Mouse (Mus musculus) heart, embryonic 16.5 days (tissue): Measurements from ENCODE around the gene Zswim4. TPM values are rescaled to one million over a fixed set of nuclear protein-coding genes. Genes with fewer than 3 reads are reported as not detected.

ENCODE experiments used
- microRNA counts: library from miRNA; unstranded; fragments of <30 nt; microRNA quantifications from one replicate; lab custom pipeline; 2016
- microRNA-seq: library from miRNA; unstranded; fragments of <30 nt; microRNA quantifications from one replicate; pipeline ENCODE4, GENCODE M21; 2017
- polyA plus RNA-seq: library from polyadenylated mRNA; unstranded; fragments of >200 nt; fragmentation: Nextera tagmentation; extraction: Ambion mirVana; gene quantifications from 2 replicates; pipeline ENCODE4 v1.2.1, GENCODE M21; 2015

Gene Zswim4
- polyA plus RNA-seq, 1 experiment from 2014 or later: 8.4 TPM

MicroRNAs within 50 kb of the gene (microRNA counts, 519-probe panel; counts per million panel counts)
- microRNA mmu-miR-181c (lab: Ali Mortazavi, UCI) (2,566 counts per million, percentile 62 among the panel's probes with 10 or more counts), microRNA mmu-miR-23a (lab: Ali Mortazavi, UCI) (3,845 counts per million, percentile 92 among the panel's probes with 10 or more counts), microRNA mmu-miR-27a (lab: Ali Mortazavi, UCI) (3,845 counts per million, percentile 92 among the panel's probes with 10 or more counts)

Small RNA genes within 50 kb of the gene (microRNA-seq; reads per million reads assigned to microRNA genes)
- gene Mir181c (3,432 reads per million, percentile 90 among the genes with 10 or more reads in this experiment), gene Mir181d (2,070 reads per million, percentile 84 among the genes with 10 or more reads in this experiment), gene Mir23a (28,011 reads per million, percentile 98 among the genes with 10 or more reads in this experiment), gene Mir24-2 (not detected), gene Mir27a (362 reads per million, percentile 70 among the genes with 10 or more reads in this experiment), gene Mir3074-2 (not detected)

Other genes starting within 250 kb of the Zswim4 start
- 5.4 and 6.0 TPM in 2 replicates for gene Samd1, start 239.4 kb downstream of the Zswim4 start, polyA plus RNA-seq
- gene 1700067K01Rik, start 235.6 kb downstream of the Zswim4 start, polyA plus RNA-seq: 0.89 and 1.1 TPM in 2 replicates
- gene 2210011C24Rik, start 224.9 kb downstream of the Zswim4 start, polyA plus RNA-seq: 0.21 and 0.49 TPM in 2 replicates
- 1.5 and 2.7 TPM in 2 replicates for gene Palm3, start 215.6 kb downstream of the Zswim4 start, polyA plus RNA-seq
- gene Il27ra, start 194.5 kb downstream of the Zswim4 start, polyA plus RNA-seq: 6.0 and 6.5 TPM in 2 replicates
- 0.24 TPM in 1 of 2 replicates, not detected in the other for gene Rln3, start 192.1 kb downstream of the Zswim4 start, polyA plus RNA-seq
- gene Gm10643, start 171.9 kb downstream of the Zswim4 start, polyA plus RNA-seq: 0.95 and 1.2 TPM in 2 replicates
- gene Rfx1, start 170.2 kb downstream of the Zswim4 start, polyA plus RNA-seq: 5.9 and 6.4 TPM in 2 replicates
- 5.4 and 6.0 TPM in 2 replicates for gene Dcaf15, start 132.3 kb downstream of the Zswim4 start, polyA plus RNA-seq
- 0.17 and 0.37 TPM in 2 replicates for gene Podnl1, start 111.1 kb downstream of the Zswim4 start, polyA plus RNA-seq
- 14.8 and 15.4 TPM in 2 replicates for gene Cc2d1a, start 89.1 kb downstream of the Zswim4 start, polyA plus RNA-seq
- 1.2 and 1.3 TPM in 2 replicates for gene 4930432K21Rik, start 89.0 kb downstream of the Zswim4 start, polyA plus RNA-seq
- 1.5 and 1.6 TPM in 2 replicates for gene Nanos3, start 51.8 kb downstream of the Zswim4 start, polyA plus RNA-seq
- 297 and 311 TPM in 2 replicates for gene D8Ertd738e, start 12.7 kb upstream of the Zswim4 start, polyA plus RNA-seq
- 45.0 and 46.2 TPM in 2 replicates for gene Mri1, start 20.3 kb upstream of the Zswim4 start, polyA plus RNA-seq
- gene Ccdc130, start 33.3 kb upstream of the Zswim4 start, polyA plus RNA-seq: 14.9 and 19.4 TPM in 2 replicates
- gene Cacna1a, start 151.4 kb upstream of the Zswim4 start, polyA plus RNA-seq: 6.9 and 8.9 TPM in 2 replicates